Mouse (Mus musculus) heart, adult 9 months (tissue): ENCODE data around the gene Pop7.

Experiments
- DNase-seq, 2 experiments: peaks; one replicate each; pipeline ENCODE4 v3.0.0; 2022; ENCODE audit warnings: low spot score in 2 of 2

The Pop7 gene

GRCm38 (mm10) chr5:137501709-137502666 lies at the start of gene Pop7:
TSS of gene Pop7 (minus strand) at chr5:137502518.
- DNase-seq, result peak; percentile 99 to 100

GRCm38 (mm10) chr5:137551119-137551518 lies 48.8 kb upstream of the Pop7 start:
- DNase-seq, result no peak

GRCm38 (mm10) chr5:137549840-137550239 lies 47.5 kb upstream of the Pop7 start:
- DNase-seq, result no peak

GRCm38 (mm10) chr5:137545596-137545995 lies 43.3 kb upstream of the Pop7 start:
- no peak for DNase-seq

GRCm38 (mm10) chr5:137544926-137545325 lies 42.6 kb upstream of the Pop7 start:
- DNase-seq, result no peak

GRCm38 (mm10) chr5:137541768-137542540 lies 39.6 kb upstream of the Pop7 start:
- DNase-seq, result no peak

- DNase-seq, result no peak
These were observed 38.7 kb upstream of the Pop7 start for GRCm38 (mm10) chr5:137540991-137541390.

GRCm38 (mm10) chr5:137539291-137539801 lies 37.0 kb upstream of the Pop7 start:
- no peak for DNase-seq

GRCm38 (mm10) chr5:137537461-137537860 lies 35.1 kb upstream of the Pop7 start:
- DNase-seq, result no peak

- DNase-seq, result no peak
These were observed 33.0 kb upstream of the Pop7 start for GRCm38 (mm10) chr5:137535318-137535717.

GRCm38 (mm10) chr5:137534762-137535161 lies 32.4 kb upstream of the Pop7 start:
- DNase-seq, result no peak

GRCm38 (mm10) chr5:137533117-137533827 lies 31.0 kb upstream of the Pop7 start, which contains the start of the genes Epo and Gnb2:
TSS of gene Epo (minus strand) at chr5:137533242.
TSS of gene Gnb2 (minus strand) at chr5:137533510.
- peak; percentile 96 to 99 for DNase-seq

- no peak for DNase-seq
These were observed 30.4 kb upstream of the Pop7 start for GRCm38 (mm10) chr5:137532808-137533116.

- DNase-seq, result no peak
These were observed 30.0 kb upstream of the Pop7 start for GRCm38 (mm10) chr5:137532131-137532807.

GRCm38 (mm10) chr5:137531414-137532130 lies 29.3 kb upstream of the Pop7 start:
- DNase-seq, result peak in 1 of 2 experiments; percentile 62

GRCm38 (mm10) chr5:137530588-137531413 lies 28.5 kb upstream of the Pop7 start:
- DNase-seq, result peak; percentile 75 to 85

- no peak for DNase-seq
These were observed 27.8 kb upstream of the Pop7 start for GRCm38 (mm10) chr5:137530075-137530474.

GRCm38 (mm10) chr5:137529221-137529995 lies 27.1 kb upstream of the Pop7 start:
- DNase-seq, result no peak
